Mouse (Mus musculus) gastrocnemius, adult 8-10 months (tissue): ENCODE data around the gene Faim. TPM values are rescaled to one million over a fixed set of nuclear protein-coding genes. Genes with fewer than 3 reads are reported as not detected.

Source experiments
- DNase-seq, 2 experiments: peaks; one replicate each; pipeline ENCODE4 v3.0.0; 2022; ENCODE audit warnings: low spot score in 2 of 2
- total RNA-seq, 4 experiments: library from RNA; stranded (reverse); gene quantifications; 2 replicates each; pipeline ENCODE4 v1.2.4; 2022

Faim gene
- total RNA-seq = 1 to 10 TPM in 2 of 4 experiments, under 1 TPM in 2; 0.82 to 2.5 (median 1.4) TPM

DNA sequence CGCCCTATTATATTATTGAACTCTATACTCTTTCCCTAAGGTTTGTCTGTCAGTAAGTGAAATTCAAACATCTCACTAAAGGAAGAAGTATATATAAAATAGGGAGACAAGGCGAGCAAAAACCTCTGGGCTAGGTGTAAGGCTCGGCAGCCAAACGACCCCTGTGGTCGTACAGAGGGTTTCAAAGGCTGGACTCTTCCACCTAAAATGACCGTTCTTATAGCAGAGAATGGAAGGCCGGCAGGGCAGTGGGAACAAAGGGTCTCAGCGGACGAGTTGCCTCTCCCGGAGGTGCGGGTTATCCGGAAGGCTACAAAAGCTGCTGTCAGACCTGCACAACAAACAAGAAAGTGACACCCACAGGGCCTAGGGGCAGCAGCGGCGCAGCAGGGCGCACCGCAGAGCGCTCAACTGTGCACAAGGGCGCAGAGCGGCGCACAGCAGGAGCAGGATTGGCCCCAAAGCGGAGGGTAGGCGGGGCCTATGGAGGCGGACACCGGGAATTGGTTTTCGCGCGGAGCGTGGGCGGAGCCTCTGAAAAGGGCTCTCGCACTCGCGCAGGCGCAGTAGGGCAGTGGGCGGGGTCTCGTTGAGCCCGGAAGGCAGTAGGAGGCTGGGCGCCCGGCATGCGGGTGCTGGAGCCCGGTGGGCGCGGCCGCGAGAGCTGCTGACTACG is at the start of gene Faim:
Faim (plus strand) TSS at position 574 of the 676 bp plus-strand sequence.
- peak; percentile 99 for DNase-seq

GRCm38 (mm10) chr9:98939290-98939689 is 46.9 kb upstream of the Faim start:
- DNase-seq = no peak

- DNase-seq = no peak
Observed at GRCm38 (mm10) chr9:98952171-98953050, 33.8 kb upstream of the Faim start.

DNA sequence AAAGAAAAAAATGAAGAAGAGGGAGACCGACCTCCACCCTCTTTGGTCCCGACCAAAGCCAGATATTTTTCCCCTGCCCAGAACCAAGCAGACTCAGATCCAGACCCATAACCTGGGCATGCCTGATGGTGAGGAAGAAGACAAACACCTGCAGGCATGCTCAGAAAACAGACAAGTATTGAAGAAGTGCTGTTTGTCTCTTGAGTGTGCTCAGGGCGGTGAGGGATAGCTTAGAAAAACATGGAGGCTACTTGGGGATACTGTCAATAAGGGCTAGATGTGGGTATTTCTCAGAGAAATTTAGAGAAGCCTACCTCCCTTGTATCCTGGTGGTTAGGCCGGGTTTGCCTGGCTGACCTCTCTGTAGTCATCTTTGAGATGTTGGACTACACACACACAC is 32.9 kb upstream of the Faim start:
- DNase-seq = no peak

DNA sequence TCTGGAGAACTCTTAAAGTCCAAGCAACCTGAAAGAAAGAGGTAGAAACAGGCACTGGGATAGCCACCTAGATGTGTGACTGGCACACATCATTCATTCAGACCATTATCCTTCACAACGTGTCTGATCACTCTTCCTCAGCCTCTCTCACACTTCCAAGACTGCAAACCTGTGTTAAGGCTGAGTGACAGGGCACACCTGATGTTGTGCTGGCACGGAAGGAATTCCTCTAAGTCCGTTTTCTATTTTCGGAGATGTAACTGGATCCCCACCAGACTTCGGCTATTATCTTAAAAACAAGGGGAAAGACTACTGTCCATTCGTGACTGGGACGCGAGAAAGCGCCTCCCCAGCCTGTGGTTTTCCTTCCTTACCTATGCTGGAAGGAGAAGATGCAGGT is 32.3 kb upstream of the Faim start:
- no peak for DNase-seq

GRCm38 (mm10) chr9:98954391-98955102 is 31.6 kb upstream of the Faim start:
- no peak for DNase-seq

GRCm38 (mm10) chr9:98955103-98955715 is 31.0 kb upstream of the Faim start, which contains the start of gene Foxl2:
TSS of gene Foxl2 (plus strand) at chr9:98955288.
- no peak for DNase-seq

GRCm38 (mm10) chr9:98955716-98956224 is 30.4 kb upstream of the Faim start:
- peak in 1 of 2 experiments; percentile 7 for DNase-seq

- no peak for DNase-seq
Observed at GRCm38 (mm10) chr9:98956591-98957381, 29.4 kb upstream of the Faim start.

- DNase-seq = no peak
Observed at GRCm38 (mm10) chr9:98957751-98958351, 28.3 kb upstream of the Faim start.

- no peak for DNase-seq
Observed at GRCm38 (mm10) chr9:98958628-98959027, 27.5 kb upstream of the Faim start.

- DNase-seq = no peak
Observed at GRCm38 (mm10) chr9:98959851-98960250, 26.3 kb upstream of the Faim start.

- DNase-seq = no peak
Observed at GRCm38 (mm10) chr9:98960348-98960747, 25.8 kb upstream of the Faim start.

DNA sequence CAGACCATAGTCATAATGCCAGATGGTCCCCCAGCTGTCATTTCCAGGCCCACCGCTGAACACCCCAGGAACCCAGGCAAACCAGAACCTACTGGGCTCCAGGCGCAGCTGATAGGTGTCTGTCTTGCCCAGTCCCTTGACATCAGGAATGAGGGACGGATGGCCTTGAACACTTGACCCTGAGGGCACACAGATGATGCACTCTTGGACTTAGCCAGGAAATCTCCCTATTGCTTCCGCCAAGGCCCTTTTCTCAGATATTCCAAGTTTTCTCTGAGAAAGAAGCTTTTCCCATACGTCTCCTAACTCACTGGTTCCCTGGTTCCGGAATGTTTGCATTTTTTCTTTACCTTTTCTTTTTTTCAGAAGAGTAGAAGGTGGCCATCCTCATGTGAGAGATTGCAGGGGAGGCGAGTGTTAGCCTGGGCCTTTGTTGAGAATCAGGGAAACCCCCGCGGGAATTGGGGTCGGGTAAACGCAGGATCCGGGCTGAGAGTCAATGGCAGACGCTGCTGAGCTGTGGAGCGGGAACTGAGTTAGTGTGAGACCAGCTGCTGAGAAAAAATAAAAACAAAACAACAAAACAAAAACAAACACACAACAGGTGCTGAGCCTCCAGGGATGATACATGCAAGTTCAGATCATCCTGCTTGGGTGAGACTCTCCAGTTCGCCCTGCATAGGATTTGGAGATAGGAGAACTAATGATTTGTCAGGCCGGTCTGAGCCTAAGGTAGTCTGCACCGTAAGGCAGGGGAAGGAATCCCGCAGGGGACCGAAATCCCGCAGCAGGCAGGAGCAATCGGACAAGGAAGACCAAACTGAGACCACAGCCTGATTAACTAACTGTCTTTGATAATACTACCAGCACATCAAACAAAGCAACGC is 24.3 kb upstream of the Faim start:
- DNase-seq = no peak

GRCm38 (mm10) chr9:98962478-98963142 is 23.6 kb upstream of the Faim start:
- DNase-seq = no peak

GRCm38 (mm10) chr9:98963661-98964060 is 22.5 kb upstream of the Faim start:
- no peak for DNase-seq

- DNase-seq = no peak
Observed at GRCm38 (mm10) chr9:98965084-98965483, 21.1 kb upstream of the Faim start.

DNA sequence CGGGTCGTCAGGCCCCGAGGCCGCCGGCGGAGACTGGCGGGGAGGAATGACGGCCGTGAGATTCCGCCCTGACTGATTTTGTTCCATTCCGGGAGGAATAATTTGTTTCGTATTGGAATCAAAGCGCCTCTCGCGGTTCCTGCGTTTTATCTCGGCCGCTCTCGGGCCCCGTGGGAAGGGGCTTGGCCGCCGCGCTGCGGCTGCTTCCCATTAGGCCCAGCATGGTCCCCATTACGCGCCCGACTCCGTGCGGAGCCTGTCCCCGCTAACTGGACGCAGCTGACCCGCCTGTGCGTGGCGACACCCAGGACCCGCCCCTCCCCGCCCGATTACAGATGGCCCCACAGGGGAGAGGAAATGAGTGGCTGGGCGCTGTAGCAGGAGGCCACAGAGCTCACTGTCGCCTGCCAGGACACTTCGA is 13.1 kb upstream of the Faim start:
- DNase-seq = no peak
